Mouse (Mus musculus): ENCODE measurements around the gene Rdh12.

Rdh12 gene

DNA sequence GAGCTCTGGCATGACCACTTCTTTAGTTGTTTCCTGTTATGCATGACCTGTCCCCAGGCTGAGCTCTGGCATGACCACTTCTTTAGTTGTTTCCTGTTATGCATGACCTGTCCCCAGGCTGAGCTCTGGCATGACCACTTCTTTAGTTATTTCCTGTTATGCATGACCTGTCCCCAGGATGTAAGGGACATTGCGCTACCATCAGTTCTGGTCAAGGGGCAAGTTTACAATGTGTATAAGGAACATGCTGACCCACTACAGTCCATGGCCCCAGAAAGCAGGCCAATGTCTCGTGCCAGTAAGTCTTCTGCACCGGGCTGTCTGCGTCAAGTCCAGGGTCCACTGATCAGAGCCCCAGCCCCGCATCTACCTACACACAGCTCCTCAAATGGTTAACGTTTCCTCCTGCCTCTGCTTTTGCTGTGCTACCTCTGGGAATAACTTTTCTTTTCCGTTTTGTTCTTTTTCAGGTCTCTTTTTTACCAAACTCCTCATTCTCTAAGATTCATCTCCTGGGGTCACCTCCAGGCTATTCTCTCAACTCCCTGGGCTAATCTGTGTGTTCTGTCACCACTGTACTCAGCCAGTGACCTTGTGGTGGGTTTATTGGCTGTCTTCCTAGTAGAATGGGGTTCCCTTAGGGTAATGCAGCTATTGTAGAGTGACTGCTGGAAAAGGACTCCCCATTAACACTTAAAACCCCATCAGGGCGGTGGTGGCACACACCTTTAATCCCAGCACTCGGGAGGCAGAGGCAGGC, 44.8 kb downstream of the Rdh12 start:
- no peak for DNase-seq (ENCODE audit: low read depth, low spot score)

GRCm38 (mm10) chr12:79254975-79255374, 46.3 kb downstream of the Rdh12 start:
- DNase-seq (ENCODE audit: low read depth, low spot score): no peak

DNA sequence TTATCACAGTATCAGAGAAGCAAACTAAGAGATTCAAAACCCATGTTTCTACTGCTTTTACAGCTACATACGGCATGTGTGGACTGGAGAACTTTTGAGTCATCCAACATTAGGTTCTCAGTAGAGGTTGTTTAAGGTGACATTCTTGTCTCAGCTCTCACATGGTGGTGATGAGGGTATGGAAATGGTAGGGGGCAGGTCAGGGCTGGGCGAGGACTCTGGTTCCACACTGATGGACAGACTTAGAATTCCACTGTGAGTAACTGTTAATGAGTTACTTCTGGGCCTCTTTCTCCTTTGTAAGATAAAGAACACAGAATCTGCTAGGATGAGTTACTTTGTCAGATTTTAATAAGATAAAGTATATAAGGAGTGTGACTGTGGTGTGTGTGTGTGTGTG, 51.4 kb downstream of the Rdh12 start:
- DNase-seq (ENCODE audit: low read depth, low spot score): no peak

GRCm38 (mm10) chr12:79261035-79261434, 52.3 kb downstream of the Rdh12 start:
- no peak for DNase-seq (ENCODE audit: low read depth, low spot score)

All from retina, adult 2 months (tissue).